Mouse (Mus musculus): ENCODE results near the gene A930017K11Rik.

GRCm38 (mm10) chr17:25916931-25917647, 35.3 kb downstream of the A930017K11Rik start:
- TF ChIP-seq POLR2A (IDR thresholded peaks at IDR 0.05; ENCODE audit: borderline replicate concordance, control insufficient read depth, low read depth, low read length): no peak
- no peak for TF ChIP-seq CTCF (IDR thresholded peaks at IDR 0.05; ENCODE audit: control insufficient read depth, insufficient read depth, low read length)
